Mouse (Mus musculus) embryonic fibroblast, embryonic 13.5 days (primary cell): ENCODE results near the gene Speg.

Experiments
- CTCF ChIP-seq: IDR thresholded peaks from 2 replicates; pipeline ENCODE4 v1.5.1; 2011; ENCODE audit warnings: mild to moderate bottlenecking, control low read depth, low read length, moderate library complexity, borderline replicate concordance; ENCODE audit not compliant: insufficient read depth
- POLR2A ChIP-seq: IDR thresholded peaks from 2 replicates; pipeline ENCODE4 v1.6.1; 2011; ENCODE audit warnings: low read depth, mild to moderate bottlenecking, control low read depth, low read length, moderate library complexity

- TF ChIP-seq CTCF (no peak), POLR2A (no peak)
Observed at GRCm38 (mm10) chr1:75478497-75478896, 103.4 kb downstream of the Speg start.
